Mouse (Mus musculus) hindbrain, embryonic 10.5 days (tissue): Measurements from ENCODE around the gene Tbc1d22a. TPM values are rescaled to one million over a fixed set of nuclear protein-coding genes. Genes with fewer than 3 reads are reported as not detected.

Experiments
- DNase-seq: peaks from one replicate; pipeline ENCODE4 v3.0.0-alpha.2; 2017; ENCODE audit warnings: low spot score
- H3K27ac ChIP-seq: fragments of 300-500 bp; sonication (generic); 2 replicates; pipeline ENCODE4 v1.5.1; 2016; ENCODE audit warnings: mild to moderate bottlenecking, moderate library complexity
- H3K27me3 ChIP-seq: fragments of 300-500 bp; sonication (generic); 2 replicates; pipeline ENCODE4 v1.6.1; 2016; ENCODE audit warnings: mild to moderate bottlenecking; ENCODE audit not compliant: poor library complexity, insufficient read depth, severe bottlenecking
- H3K36me3 ChIP-seq: fragments of 300-500 bp; sonication (generic); 2 replicates; pipeline ENCODE4 v1.6.1; 2016; ENCODE audit warnings: mild to moderate bottlenecking, moderate library complexity
- H3K4me1 ChIP-seq: fragments of 300-500 bp; sonication (generic); replicated peaks from 2 replicates; pipeline ENCODE4 v1.6.1; 2016; ENCODE audit warnings: mild to moderate bottlenecking
- H3K4me3 ChIP-seq: fragments of 300-500 bp; sonication (generic); 2 replicates; pipeline ENCODE4 v1.5.1; 2016; ENCODE audit warnings: mild to moderate bottlenecking, moderate library complexity
- H3K9me3 ChIP-seq: fragments of 300-500 bp; sonication (generic); 2 replicates; pipeline ENCODE4 v1.6.1; 2016; ENCODE audit warnings: mild to moderate bottlenecking, moderate library complexity
- WGBS: fragments of 180-500 bp; shearing (Covaris S2); methylation state at CpG from one replicate; pipeline ENCODE4 v1.1.7; 2016; 5-methylcytosine and 5-hydroxymethylcytosine counted together
- polyA plus RNA-seq: library from polyadenylated mRNA; unstranded; fragments of >200 nt; fragmentation: Nextera tagmentation; extraction: Ambion mirVana; gene quantifications from 2 replicates; pipeline ENCODE4 v1.2.1, GENCODE M21; 2016

Gene Tbc1d22a
- polyA plus RNA-seq, 1 experiment from 2014 or later, result 13.4 TPM

DNA sequence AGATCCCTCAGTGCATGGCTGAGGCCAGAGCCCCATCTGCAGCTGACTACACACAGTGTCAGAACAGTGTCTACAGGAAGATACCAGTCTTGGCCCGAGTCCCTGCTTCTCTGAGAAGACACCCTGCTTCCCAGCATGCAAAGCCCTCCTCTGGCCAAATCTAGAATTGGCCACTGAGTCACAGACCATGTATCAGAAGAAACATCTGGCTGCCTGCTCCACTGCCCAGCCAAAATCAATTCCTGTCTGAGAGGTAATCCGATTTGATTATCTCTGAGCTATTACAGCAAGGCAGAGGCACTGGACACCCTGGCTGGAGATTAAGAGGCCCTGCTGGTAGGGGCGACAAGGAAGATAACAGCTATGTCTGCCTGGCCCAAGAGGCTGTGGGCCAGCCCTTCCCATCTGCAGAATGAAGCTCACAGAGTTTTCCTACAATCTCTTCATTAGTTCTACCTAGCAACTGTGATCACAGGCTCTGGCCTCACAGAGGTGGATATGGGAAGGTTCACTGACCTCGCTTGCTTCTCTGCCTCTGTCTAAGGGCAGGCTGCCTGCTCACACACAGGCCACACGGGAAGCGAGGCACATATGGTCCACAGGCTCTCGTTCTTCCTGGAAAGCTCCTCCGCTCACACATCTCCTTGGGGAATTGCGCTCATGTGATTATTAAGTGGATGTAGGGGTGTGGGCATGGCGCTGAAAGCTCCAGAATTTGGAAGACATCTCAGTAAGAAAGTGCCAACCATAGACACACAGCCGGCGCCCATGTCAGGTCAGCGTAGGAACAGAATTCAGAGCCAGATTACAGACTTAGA, 264.6 kb downstream of the Tbc1d22a start:
- Histone ChIP-seq H3K27ac (peak overlapping the region; percentile 62; the same call in 1 of the 2 replicates), H3K36me3 (no peaks in the 10 kb centered on the region), H3K27me3 (no peaks in the 10 kb centered on the region), H3K4me3 (no peak overlapping the region), H3K9me3 (no peaks in the 10 kb centered on the region), H3K4me1 (peaks cover 36% of the 10 kb centered on the region)
- DNase-seq, result peak; percentile 19
- WGBS, result 66% methylated on average over 13 of the region's 13 CpGs

DNA sequence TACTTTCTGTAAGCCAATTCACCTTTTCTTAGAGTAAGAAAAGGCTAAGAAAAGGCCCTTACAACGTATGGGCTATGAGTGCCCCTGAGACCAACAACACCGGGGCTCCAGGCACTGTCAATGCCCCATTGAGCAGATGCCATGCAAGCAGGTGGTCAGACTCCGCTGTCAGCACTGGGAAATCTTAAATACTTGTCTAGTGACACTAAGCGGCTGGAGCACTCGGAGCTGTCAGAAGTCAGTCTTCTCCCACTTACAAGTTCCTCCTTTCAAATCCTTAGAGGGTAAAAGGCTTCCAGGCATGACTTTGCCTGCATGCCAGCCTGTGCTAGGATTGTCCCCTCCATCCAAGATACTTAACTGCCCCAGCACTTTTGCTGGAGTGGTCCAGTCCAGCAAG, 268.1 kb downstream of the Tbc1d22a start:
- no peak for DNase-seq
- no peak overlapping the region for H3K4me3 ChIP-seq
- no peaks in the 10 kb centered on the region for H3K27me3 ChIP-seq
- 88% methylated on average over 5 of the region's 5 CpGs for WGBS
- H3K4me1 ChIP-seq, result peaks cover 42% of the 10 kb centered on the region
- H3K27ac ChIP-seq, result no peak overlapping the region
- H3K9me3 ChIP-seq, result no peaks in the 10 kb centered on the region
- H3K36me3 ChIP-seq, result no peaks in the 10 kb centered on the region

DNA sequence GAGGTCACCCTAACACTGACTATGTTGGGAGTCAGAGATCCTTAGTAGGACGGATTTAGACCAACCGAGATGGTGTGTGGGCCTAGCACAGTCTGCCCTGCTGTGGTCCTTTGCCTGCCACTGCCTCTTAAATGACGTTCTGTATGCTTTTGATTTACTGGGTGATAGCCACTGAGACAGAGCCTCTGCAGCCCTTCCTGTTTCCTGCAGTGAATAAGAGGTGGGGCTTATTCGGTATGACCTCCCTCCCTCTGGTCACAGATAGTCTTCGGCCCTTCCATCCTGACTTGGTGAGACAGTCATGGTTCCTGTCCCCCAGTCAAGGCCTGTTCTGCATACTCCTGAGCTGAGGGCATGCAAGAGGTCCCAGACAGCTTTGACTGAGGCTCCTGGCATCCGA, 271.6 kb downstream of the Tbc1d22a start:
- H3K9me3 ChIP-seq, result no peaks in the 10 kb centered on the region
- WGBS, result 78% methylated on average over 6 of the region's 6 CpGs
- no peaks in the 10 kb centered on the region for H3K36me3 ChIP-seq
- no peak overlapping the region for H3K4me3 ChIP-seq
- no peaks in the 10 kb centered on the region for H3K27me3 ChIP-seq
- no peak for DNase-seq
- peaks cover 31% of the 10 kb centered on the region for H3K4me1 ChIP-seq
- H3K27ac ChIP-seq, result peak overlapping the region; percentile 40; the same call in 1 of the 2 replicates

DNA sequence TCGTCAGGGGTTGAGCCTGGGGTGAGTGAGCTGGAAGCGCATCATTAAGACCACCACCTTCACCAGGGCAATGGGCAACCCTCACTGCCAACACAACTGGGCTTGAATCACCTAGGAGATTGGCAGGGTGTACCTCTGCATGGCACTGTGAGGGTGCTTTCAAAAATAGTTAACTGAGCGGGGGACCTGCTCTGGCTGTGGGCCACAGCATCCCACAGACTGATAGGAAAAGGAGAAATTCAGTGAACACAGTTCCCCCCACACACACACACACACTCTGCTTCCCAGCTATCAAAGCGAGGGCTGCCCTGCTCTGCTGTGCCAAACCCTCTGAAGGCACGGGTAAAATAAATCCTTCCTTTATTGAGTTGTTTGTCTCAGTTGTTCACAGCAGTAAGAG, 273.1 kb downstream of the Tbc1d22a start:
- H3K9me3 ChIP-seq, result no peaks in the 10 kb centered on the region
- no peaks in the 10 kb centered on the region for H3K27me3 ChIP-seq
- peaks cover 38% of the 10 kb centered on the region for H3K4me1 ChIP-seq
- H3K4me3 ChIP-seq, result no peak overlapping the region
- no peak overlapping the region for H3K27ac ChIP-seq
- whole genome bisulfite sequencing, result 81% methylated on average over 5 of the region's 5 CpGs
- H3K36me3 ChIP-seq, result no peaks in the 10 kb centered on the region
- DNase-seq, result no peak

GRCm38 (mm10) chr15:86491434-86492099, 277.3 kb downstream of the Tbc1d22a start:
- no peak for DNase-seq
- WGBS, result 89% methylated on average over 12 of the region's 12 CpGs
- Histone ChIP-seq H3K4me3 (no peak overlapping the region), H3K9me3 (no peaks in the 10 kb centered on the region), H3K27ac (no peak overlapping the region), H3K27me3 (no peaks in the 10 kb centered on the region), H3K4me1 (peaks cover 29% of the 10 kb centered on the region), H3K36me3 (no peaks in the 10 kb centered on the region)

DNA sequence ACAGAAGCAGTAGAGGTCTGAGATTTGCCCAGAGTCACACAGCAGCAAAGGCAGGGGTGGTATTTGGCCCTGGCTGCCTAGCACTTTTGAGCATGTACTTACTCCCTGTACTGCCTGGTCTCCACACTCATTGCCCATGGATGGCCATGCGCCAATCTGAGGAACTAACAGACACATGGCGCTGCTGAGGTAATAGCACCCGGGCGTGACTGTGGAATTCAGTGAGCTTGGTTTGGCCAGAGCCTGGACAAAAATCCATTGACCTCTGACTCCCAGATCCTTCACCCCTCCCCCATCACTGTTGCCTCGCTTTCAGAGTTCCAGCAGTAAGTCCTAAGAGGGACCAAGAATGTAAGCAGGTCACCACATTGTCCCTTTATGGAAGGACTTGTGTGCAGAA, 278.4 kb downstream of the Tbc1d22a start:
- H3K4me3 ChIP-seq, result no peak overlapping the region
- no peaks in the 10 kb centered on the region for H3K27me3 ChIP-seq
- H3K4me1 ChIP-seq, result peaks cover 32% of the 10 kb centered on the region
- no peaks in the 10 kb centered on the region for H3K36me3 ChIP-seq
- H3K9me3 ChIP-seq, result no peaks in the 10 kb centered on the region
- 58% methylated on average over 5 of the region's 5 CpGs for WGBS
- no peak for DNase-seq
- H3K27ac ChIP-seq, result no peak overlapping the region; the same call in 1 of the 2 replicates

- 0 out of 2 replicates have a peak overlapping the region, but pooled peaks have one; percentile 67 for H3K27ac ChIP-seq
- H3K36me3 ChIP-seq, result no peaks in the 10 kb centered on the region
- no peak for DNase-seq
- no peaks in the 10 kb centered on the region for H3K27me3 ChIP-seq
- no peaks in the 10 kb centered on the region for H3K9me3 ChIP-seq
- peaks cover 25% of the 10 kb centered on the region for H3K4me1 ChIP-seq
- 89% methylated on average over 4 of the region's 4 CpGs for WGBS
- H3K4me3 ChIP-seq, result no peak overlapping the region
These were observed 281.9 kb downstream of the Tbc1d22a start for GRCm38 (mm10) chr15:86496209-86496608.

DNA sequence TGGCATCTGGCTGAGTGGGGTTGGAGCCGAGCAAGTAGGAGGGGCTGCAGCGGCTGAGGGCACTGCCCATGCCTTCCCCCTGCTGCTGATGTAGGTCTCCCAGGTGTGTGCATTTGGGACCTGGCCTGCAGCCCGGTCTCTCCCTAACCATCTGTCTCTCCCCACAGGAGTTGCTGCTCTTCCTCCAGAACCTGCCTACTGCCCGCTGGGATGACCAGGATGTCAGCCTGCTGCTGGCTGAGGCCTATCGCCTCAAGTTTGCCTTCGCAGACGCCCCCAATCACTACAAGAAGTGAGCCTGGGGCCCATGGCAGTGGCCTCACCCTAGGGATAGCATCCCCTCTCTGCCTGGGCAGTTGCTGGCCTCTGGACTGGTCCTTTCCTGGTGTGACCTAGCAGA, 282.4 kb downstream of the Tbc1d22a start:
- DNase-seq, result no peak
- Histone ChIP-seq H3K4me3 (no peak overlapping the region), H3K27me3 (no peaks in the 10 kb centered on the region), H3K9me3 (no peaks in the 10 kb centered on the region), H3K36me3 (no peaks in the 10 kb centered on the region), H3K4me1 (peaks cover 25% of the 10 kb centered on the region), H3K27ac (peak overlapping the region; percentile 67)
- 96% methylated on average over 7 of the region's 7 CpGs for WGBS

GRCm38 (mm10) chr15:86500536-86500935, 286.3 kb downstream of the Tbc1d22a start:
- Histone ChIP-seq H3K27me3 (no peaks in the 10 kb centered on the region), H3K36me3 (no peaks in the 10 kb centered on the region), H3K9me3 (no peaks in the 10 kb centered on the region), H3K4me1 (peaks cover 11% of the 10 kb centered on the region; the same call in 1 of the 2 replicates), H3K27ac (no peak overlapping the region), H3K4me3 (no peak overlapping the region)
- DNase-seq, result no peak

DNA sequence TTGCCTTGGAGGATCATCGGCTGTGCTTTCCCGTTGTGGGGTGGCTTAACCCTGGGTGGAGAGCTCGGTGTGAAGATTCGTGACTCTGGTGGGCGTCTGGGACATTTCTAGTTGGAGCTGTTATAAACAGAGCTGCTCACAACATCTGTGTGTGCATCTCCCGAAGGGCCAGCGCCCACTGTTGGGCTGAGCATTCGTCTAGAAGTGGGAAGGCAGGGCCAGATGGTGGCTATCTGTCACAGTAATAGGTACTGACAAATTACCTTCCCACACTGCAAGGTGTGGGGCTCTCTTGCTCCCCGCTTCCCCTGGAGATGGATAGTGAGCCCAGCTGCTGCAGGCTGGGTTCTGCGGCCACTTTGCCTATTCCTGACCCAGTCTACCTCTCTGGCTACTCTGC, 289.2 kb downstream of the Tbc1d22a start:
- Histone ChIP-seq H3K27me3 (no peaks in the 10 kb centered on the region), H3K27ac (no peak overlapping the region), H3K9me3 (no peaks in the 10 kb centered on the region), H3K4me1 (peaks cover 1% of the 10 kb centered on the region; the same call in 1 of the 2 replicates), H3K36me3 (no peaks in the 10 kb centered on the region), H3K4me3 (no peak overlapping the region)
- DNase-seq, result peak; percentile 1
- 84% methylated on average over 10 of the region's 10 CpGs for WGBS

- no peak overlapping the region for H3K27ac ChIP-seq
- peaks cover 23% of the 10 kb centered on the region for H3K4me1 ChIP-seq
- 82% methylated on average over 4 of the region's 4 CpGs for WGBS
- H3K27me3 ChIP-seq, result no peaks in the 10 kb centered on the region
- peak; percentile 1 for DNase-seq
- H3K4me3 ChIP-seq, result no peak overlapping the region
- H3K9me3 ChIP-seq, result no peaks in the 10 kb centered on the region
- no peaks in the 10 kb centered on the region for H3K36me3 ChIP-seq
These were observed 292.4 kb downstream of the Tbc1d22a start for GRCm38 (mm10) chr15:86506666-86507065.

- no peak overlapping the region for H3K27ac ChIP-seq
- DNase-seq, result no peak
- H3K4me3 ChIP-seq, result no peak overlapping the region
- H3K36me3 ChIP-seq, result no peaks in the 10 kb centered on the region
- 87% methylated on average over 8 of the region's 8 CpGs for WGBS
- peaks cover 23% of the 10 kb centered on the region for H3K4me1 ChIP-seq
- no peaks in the 10 kb centered on the region for H3K9me3 ChIP-seq
- H3K27me3 ChIP-seq, result no peaks in the 10 kb centered on the region
These were observed 293.3 kb downstream of the Tbc1d22a start for GRCm38 (mm10) chr15:86507546-86507945.
